Mouse (Mus musculus) adipocyte (in vitro differentiated cells): Measurements from ENCODE around the gene Zfp94.

ENCODE experiments used
- DNase-seq: peaks from one replicate; pipeline ENCODE4 v3.0.0-alpha.2; 2016; ENCODE audit warnings: low spot score

Zfp94 gene

DNA sequence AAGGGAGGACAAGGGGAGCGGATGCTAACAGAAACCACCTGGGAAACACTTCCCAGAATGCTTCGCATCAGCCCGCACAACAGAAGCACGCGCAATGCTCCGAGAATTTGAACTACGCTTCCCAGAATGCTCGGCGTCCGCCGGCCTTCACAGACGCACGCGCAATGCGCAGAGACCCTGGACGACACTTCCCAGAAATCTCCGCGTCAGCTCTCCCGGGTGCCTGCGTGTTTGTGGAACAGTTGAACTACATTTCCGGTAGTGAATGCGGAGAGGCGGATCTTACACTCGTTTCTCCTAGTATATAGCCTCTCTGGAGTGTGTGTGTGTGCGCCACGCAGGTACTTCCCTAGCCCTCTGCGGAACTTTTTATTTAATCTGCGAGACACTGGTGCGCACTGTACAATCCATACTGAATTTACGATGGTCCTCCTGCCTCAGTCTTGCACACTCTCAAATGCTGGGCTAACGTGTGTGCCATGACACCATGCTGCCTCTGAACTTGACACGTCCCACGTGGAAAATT is at the start of gene Zfp94:
TSS of gene Zfp94 (minus strand) at position 100 of the 526 bp plus-strand sequence.
- peak; percentile 92 for DNase-seq

GRCm38 (mm10) chr7:24365258-24366014 is 49.0 kb upstream of the Zfp94 start:
- DNase-seq = no peak

DNA sequence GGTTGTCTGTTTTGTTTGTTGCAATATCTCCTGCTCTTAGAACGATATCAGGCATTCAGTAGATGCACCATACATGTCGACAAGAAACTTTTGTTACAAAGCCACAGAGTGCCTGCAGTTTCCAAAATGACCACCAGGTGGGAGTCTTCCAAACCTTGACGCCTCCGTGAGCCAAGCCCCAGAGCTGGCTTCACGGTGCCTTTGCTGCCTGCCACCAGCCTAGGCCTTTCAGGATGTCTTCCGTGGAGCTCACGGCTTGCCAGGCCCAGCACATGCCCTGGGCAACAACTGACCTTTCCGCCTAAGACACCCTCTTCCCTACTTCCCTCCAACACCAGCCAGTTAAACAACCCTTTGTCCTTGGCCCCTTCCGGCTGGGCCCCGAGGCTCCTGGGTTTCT is 48.4 kb upstream of the Zfp94 start:
- peak; percentile 89 for DNase-seq

- peak; percentile 25 for DNase-seq
Measured at GRCm38 (mm10) chr7:24363228-24363627, 46.8 kb upstream of the Zfp94 start.

DNA sequence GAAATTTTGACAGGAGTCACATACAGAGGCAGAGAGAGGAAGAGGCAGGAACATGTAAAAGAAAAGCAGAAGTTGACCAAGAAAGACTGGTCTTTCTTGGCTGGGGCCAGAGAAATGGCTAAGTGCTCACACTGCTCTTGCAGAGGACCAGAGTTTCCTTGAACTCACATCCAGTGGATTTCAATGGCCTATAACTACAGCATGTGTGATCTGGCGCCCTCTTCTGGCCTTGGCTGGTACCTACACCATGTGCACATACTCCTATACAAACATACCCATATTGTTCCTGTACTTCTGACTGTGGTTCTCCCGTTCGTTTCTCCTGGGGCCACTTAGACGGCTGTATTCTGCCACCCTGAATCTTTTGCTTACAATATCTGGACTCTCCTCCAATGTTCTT is 44.5 kb upstream of the Zfp94 start:
- no peak for DNase-seq

- peak; percentile 52 for DNase-seq
Measured at GRCm38 (mm10) chr7:24359269-24359668, 42.8 kb upstream of the Zfp94 start.

DNA sequence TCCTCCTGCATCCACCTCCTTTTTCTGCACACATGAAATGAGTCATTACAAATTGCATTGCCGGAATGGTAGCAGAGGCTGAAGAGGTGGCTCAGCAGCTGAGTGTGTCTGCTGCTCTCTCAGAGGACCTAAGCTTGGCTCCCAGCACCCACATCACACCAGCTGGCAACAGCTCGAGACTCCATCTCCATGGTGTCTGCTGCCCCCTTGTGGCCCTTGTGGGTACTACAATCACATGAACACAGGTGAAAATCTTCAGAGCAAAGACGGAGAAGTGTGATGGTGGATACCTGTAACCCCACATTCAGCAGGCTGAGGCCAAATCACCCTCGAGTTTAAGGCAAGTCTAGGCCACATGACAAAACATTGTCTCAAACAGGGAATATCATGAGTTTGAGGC is 41.4 kb upstream of the Zfp94 start:
- DNase-seq = no peak

- DNase-seq = no peak
Measured at GRCm38 (mm10) chr7:24356081-24356480, 39.6 kb upstream of the Zfp94 start.

- no peak for DNase-seq
Measured at GRCm38 (mm10) chr7:24355646-24356045, 39.2 kb upstream of the Zfp94 start.

DNA sequence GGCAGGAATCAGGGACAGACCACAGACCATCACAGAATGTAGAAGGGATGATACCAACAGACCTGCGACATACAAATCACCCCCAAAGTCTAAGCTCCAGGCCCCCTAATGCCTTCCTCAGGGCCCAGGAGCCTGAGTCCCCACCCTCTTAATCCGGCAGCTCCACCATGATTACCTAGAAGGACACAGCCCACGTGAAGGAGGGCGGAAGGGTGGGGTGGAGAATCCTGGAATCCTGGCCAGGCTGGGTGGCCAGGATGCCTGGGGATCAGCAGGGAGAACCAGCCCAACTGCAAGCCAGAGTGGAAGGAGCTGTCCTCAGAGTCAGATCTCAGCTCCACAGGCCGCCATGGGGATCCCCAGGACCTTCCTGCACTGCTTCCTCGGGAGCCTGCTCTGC is 32.4 kb upstream of the Zfp94 start, which contains the start of gene Lypd5:
TSS of gene Lypd5 (plus strand) at position 301 of the 400 bp plus-strand sequence.
- no peak for DNase-seq

- no peak for DNase-seq
Measured at GRCm38 (mm10) chr7:24346444-24346843, 30.0 kb upstream of the Zfp94 start.

GRCm38 (mm10) chr7:24343701-24344272 is 27.3 kb upstream of the Zfp94 start:
- DNase-seq = no peak

GRCm38 (mm10) chr7:24338241-24338640 is 21.8 kb upstream of the Zfp94 start:
- DNase-seq = no peak

GRCm38 (mm10) chr7:24335699-24336309 is 19.3 kb upstream of the Zfp94 start:
- peak; percentile 79 for DNase-seq

DNA sequence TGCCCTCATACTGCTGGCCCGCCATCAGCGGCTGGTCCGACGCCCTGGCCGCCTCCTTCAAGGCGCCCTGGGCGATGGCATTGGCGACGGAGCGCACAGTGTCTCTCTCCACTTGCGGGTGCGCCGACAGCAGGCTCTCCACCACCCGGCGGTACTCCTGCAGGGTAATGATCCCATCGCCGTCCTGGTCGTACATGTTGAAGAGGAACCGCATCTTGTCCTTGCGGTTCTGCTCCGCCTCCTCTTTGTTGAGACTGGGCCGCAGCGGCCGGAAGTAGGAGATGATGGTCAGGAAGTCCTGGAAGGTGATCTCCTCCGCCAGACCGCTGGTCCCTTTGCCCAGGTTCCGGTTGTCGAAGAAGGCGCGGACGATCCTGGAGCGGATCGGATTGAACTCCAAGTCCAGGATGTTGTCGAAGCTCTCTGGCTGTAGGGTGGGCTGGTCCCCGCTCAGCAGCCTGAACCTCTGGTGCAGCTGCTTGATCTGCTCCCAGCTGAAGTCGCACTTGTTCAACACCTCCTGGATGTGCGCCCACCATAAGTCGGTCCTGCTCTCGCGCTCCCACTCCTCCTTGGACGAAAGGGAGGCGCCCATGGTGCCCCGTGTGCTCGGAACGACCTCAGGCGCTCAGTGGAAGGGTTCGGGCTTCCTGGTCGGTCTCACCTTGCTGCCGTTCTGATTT is 17.0 kb upstream of the Zfp94 start, which contains the start of gene Tescl:
TSS of gene Tescl (minus strand) at position 633 of the 683 bp plus-strand sequence.
- DNase-seq = no peak

DNA sequence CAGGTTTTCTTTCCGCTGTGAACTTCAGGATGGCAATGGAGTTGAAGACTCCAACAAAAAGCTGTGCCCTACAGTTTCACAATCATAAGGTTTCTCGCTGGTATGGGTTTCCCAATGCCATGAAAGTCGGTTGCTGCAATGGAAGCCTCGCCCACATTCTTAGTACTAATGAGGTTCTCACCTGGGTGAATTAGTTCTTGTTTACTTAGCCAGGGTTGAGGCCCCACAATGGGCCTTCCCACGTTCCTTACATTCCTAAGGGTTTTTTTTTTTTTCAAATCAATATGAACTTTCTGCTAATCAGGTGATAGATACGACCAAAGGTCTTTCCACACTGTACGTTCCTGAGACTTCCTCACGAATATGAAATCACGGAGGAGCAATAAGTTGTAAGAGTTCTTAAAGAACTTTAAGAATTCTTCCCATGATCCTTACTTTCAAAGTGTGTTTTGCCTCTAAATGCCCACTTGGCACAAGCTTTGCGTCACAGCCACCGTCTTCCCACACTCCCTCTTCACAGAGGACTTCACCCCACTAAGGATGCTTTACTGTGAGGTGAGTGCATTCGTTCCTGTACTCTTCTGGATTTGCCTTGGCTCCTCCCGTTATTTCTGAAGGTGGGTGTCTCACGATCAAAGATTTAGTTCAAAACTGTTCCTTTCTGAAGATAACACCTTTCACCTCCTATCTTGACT is 11.0 kb upstream of the Zfp94 start:
- DNase-seq = no peak

DNA sequence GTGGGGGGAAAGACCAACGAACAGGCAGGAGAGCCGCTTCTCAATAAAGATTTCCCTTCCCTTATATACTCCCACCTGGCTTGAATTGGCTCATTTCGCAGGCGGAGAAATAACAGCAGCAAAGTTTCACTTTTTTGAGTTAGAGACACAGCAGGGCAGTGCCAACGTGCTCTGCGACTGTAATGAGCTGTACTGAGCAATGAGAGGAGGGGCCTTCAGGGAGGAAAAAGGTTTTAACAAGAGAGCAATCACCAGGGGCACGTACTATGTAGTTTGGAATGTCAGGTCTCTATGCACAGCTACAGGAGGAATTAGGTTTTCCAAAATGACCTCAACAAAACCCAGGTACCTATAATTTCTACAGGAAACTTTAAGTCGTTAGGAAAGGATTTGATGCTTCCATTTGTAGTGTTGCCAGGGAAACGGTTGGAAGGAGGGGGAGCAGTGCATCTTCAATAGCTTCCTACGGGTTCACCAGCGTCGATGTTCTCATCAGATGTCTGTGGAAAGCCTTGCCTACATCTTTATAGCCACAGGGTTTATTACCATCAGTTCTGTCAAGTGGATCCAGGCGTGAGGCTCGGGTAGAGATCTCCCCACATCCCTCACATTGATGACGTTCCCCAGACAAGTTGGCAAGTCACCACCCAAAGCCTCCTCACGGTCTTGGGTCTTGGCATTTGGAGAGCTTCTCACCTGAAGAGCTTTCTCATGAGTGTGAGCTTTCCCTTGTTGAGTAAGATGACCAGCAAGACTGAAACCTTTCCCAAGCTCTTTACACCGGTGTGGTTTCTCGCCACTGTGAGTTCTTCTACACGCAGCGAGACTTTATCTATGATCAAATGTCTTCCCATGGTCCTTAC is 10.0 kb upstream of the Zfp94 start:
- no peak for DNase-seq

DNA sequence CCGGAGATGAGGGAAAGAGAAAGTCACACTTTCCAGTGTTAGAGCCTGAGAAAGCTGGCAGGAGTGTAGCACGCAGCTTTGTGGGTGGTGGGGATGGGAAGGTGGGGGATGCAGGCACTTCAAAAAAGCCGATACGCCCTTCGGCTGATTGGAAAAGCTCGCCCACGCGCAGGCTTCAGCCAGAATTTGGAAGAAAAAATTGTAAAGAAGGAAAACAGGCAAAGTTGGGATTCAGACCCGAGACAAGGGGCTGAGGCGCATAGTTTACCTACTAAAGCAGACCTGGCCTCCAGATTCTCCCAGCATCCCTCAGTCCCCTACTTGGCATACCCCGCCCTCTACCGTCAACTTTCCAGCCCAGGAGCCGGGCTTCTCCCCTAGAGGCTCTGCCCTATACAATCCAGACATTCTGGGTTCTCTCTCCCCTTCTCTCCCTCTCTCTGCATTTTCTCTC is 9.2 kb upstream of the Zfp94 start:
- DNase-seq = no peak

DNA sequence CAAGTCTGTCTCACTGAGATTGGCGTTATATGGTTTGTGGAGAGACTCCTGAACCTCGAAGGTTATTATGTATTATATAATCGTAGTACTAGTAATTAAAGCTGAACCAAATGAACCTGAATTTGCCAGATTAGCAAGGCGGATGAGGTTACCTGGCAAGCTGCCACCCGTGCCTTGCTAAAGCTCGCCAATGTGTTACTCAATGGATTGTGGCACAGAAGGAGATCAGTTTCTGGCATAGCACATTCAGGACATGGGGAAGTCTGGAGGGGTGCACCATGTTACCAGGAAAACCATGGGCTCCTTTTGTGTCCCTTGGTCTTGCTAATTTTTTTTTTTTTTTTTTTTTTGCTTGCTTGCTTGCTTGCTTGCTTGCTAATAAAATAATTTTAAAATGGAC is 8.7 kb upstream of the Zfp94 start:
- DNase-seq = peak; percentile 52

DNA sequence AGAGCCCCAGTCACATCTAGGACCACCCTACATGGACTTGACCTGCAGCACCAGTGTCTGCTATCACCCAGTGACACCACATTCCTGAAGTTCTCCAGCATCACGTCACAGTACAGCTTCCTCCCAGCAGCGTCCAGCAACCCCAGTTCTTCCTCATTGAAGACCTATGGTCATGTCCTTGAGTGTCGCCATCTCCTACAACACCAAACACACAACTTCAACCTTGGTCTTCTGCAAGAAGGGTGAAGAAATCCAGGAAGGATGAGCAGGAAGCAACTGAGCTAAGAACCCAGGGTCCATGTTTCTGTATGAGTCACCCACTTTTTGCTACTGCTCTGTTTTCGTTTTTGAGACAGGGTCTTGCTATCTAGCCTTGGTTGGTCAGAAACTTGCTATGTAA is 6.1 kb upstream of the Zfp94 start:
- DNase-seq = no peak

GRCm38 (mm10) chr7:24318942-24319341 is 2.5 kb upstream of the Zfp94 start:
- DNase-seq = no peak
